Mouse (Mus musculus): ENCODE data around the gene Ifna15.

Gene Ifna15

GRCm38 (mm10) chr4:88513743-88514142 lies 44.3 kb downstream of the Ifna15 start:
- no peak for DNase-seq (ENCODE audit: low spot score in 2 of 2)

Data from spleen, postnatal 4 days (tissue).